Mouse (Mus musculus): ENCODE results near the gene Thsd7b.

DNA sequence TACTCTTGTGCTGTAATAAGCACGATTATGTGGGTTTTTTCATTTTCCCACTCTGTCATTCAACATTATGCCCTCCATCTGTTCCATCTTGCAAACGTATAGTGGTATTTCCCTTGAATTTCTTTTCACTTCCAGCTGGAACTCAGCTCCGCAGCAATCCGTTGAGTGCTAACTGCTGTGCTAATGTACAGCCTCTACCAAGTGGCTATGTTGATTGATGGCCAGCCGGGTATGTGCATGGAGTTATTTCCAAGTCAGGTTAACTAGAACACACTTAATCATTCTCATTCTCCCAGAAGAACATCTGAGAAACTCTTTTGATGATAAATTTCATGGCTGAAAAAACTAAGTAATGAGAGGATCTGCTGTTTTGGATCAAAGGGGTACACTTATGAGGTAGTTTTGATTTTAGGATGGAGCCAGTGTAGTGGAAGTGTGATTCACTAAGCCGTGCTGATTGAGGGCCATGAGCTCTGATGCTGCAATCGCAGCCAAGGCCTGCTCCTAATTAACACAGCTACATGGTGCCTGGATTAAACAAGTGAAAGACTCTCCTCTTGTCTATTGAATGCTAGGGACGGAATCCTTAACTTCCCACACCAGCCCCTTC lies 371.3 kb downstream of the Thsd7b start:
- no peak for TF ChIP-seq MAFK (IDR thresholded peaks at IDR 0.05; ENCODE audit: insufficient read depth, low read depth, low read length)
- TF ChIP-seq ZC3H11A (IDR thresholded peaks at IDR 0.05; ENCODE audit: borderline replicate concordance, low read depth, low read length) = no peak
- TF ChIP-seq CHD2 (IDR thresholded peaks at IDR 0.05; ENCODE audit: low read depth, low read length) = no peak
- TF ChIP-seq HCFC1 (IDR thresholded peaks at IDR 0.05; ENCODE audit: borderline replicate concordance, insufficient read depth, low read length) = no peak
- TF ChIP-seq ZNF384 (IDR thresholded peaks at IDR 0.05; ENCODE audit: low read depth, low read length) = no peak

Data from ES-E14 (cell line).